Mouse (Mus musculus) forebrain, embryonic 11.5 days (tissue): ENCODE measurements at regions not wholly inside any gene's neighbourhood (a gene's known extent, or its start where the extent isn't known, plus 50 kb on each side); places are given as distances from the start of the nearest gene placed in this dataset.

Source experiments
- ATAC-seq: fragments of 200-750 bp; cut with Nextera tagmentation; replicated peaks from 2 replicates; pipeline ENCODE4 v1.8.0; 2017; ENCODE audit warnings: moderate TSS enrichment; ENCODE audit not compliant: low FRiP score
- DNase-seq: peaks from one replicate; pipeline ENCODE4 v3.0.0-alpha.2; 2017; ENCODE audit warnings: low spot score
- H3K27ac ChIP-seq: fragments of 300-500 bp; sonication (generic); 2 replicates; pipeline ENCODE4 v1.5.1; 2014; ENCODE audit warnings: low read depth, low read length
- H3K27me3 ChIP-seq: fragments of 300-500 bp; sonication (generic); 2 replicates; pipeline ENCODE4 v1.6.1; 2014; ENCODE audit warnings: mild to moderate bottlenecking, low read length, mixed read lengths; ENCODE audit not compliant: control insufficient read depth, insufficient read depth
- H3K36me3 ChIP-seq: fragments of 300-500 bp; sonication (generic); 2 replicates; pipeline ENCODE4 v1.6.1; 2014; ENCODE audit warnings: mild to moderate bottlenecking, low read length, moderate library complexity, mixed read lengths; ENCODE audit not compliant: control insufficient read depth, insufficient read depth
- H3K4me1 ChIP-seq: fragments of 300-500 bp; sonication (generic); replicated peaks from 2 replicates; pipeline ENCODE4 v1.6.1; 2014; ENCODE audit warnings: low read length, mixed read lengths; ENCODE audit not compliant: control insufficient read depth, insufficient read depth
- H3K4me2 ChIP-seq: fragments of 300-500 bp; sonication (generic); 2 replicates; pipeline ENCODE4 v1.6.1; 2014; ENCODE audit warnings: low read depth, mild to moderate bottlenecking, low read length, moderate library complexity, mixed read lengths; ENCODE audit not compliant: severe bottlenecking
- H3K4me3 ChIP-seq: fragments of 300-500 bp; sonication (generic); 2 replicates; pipeline ENCODE4 v1.5.1; 2014; ENCODE audit warnings: low read depth, low read length
- H3K9ac ChIP-seq: fragments of 300-500 bp; sonication (generic); 2 replicates; pipeline ENCODE4 v1.6.1; 2014; ENCODE audit warnings: low read length
- H3K9me3 ChIP-seq: fragments of 300-500 bp; sonication (generic); 2 replicates; pipeline ENCODE4 v1.6.1; 2016; ENCODE audit warnings: low read length, mixed read lengths; ENCODE audit not compliant: control insufficient read depth
- WGBS: fragments of 180-500 bp; shearing (Covaris S2); extraction: QIAGEN DNeasy Blood & Tissue Kit; methylation state at CpG from one replicate; pipeline ENCODE4 v1.1.7; 2014; 5-methylcytosine and 5-hydroxymethylcytosine counted together

DNA sequence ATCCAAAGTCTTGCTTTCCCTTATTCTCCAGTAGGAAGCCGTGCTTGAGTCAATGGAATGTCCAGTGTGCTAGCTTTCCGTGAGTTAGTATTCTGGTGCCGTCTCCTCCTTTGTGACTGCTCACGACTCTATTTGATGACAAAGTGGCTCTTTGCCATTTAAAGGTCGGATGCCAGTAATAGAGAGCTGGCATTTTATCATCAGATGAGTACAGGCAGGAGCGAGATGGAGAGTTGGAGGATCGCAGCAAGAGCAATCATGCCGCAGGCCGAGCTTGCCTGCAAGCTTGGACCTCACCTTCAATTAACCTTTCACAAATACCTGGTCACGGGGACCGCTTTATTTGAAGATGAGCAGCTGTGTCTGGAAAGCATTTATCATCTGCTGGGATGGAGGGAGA is 291.8 kb downstream of the Hs3st3b1 start:
- H3K4me1 ChIP-seq, result no peaks in the 10 kb centered on the region
- H3K36me3 ChIP-seq, result no peaks in the 10 kb centered on the region
- H3K27ac ChIP-seq, result no peak overlapping the region
- no peaks in the 10 kb centered on the region for H3K27me3 ChIP-seq
- no peak overlapping the region for H3K9ac ChIP-seq
- WGBS, result 80% methylated on average over 11 of the region's 11 CpGs
- DNase-seq (no peak), ATAC-seq (no peak)
- no peak overlapping the region for H3K4me3 ChIP-seq
- no peak overlapping the region for H3K4me2 ChIP-seq
- H3K9me3 ChIP-seq, result no peaks in the 10 kb centered on the region

DNA sequence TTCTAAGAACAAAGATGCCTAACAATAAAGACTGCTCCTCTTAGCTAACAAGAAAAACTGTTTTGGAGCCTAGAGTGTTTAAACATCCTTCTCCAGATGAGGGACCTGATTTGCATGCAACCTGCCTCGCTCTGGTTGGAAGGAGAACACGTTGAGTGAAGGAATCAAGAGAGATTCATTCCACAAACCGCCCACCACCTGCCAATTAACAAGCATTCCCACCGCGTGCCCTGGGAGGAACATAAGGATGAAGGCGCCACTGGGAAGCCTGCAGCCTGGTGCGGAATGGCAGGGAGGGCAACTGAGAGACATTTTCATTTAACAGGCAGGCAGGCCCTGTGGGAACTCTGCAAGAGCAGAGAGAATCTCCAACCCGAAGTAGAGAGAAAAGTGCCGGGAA is 265.0 kb downstream of the Hs3st3b1 start:
- Histone ChIP-seq H3K4me1 (no peaks in the 10 kb centered on the region), H3K4me3 (no peak overlapping the region), H3K4me2 (no peak overlapping the region), H3K27me3 (no peaks in the 10 kb centered on the region), H3K9ac (no peak overlapping the region), H3K27ac (no peak overlapping the region), H3K36me3 (no peaks in the 10 kb centered on the region), H3K9me3 (no peaks in the 10 kb centered on the region)
- DNase-seq, result no peak
- no peak for ATAC-seq
- 76% methylated on average over 9 of the region's 9 CpGs for WGBS

DNA sequence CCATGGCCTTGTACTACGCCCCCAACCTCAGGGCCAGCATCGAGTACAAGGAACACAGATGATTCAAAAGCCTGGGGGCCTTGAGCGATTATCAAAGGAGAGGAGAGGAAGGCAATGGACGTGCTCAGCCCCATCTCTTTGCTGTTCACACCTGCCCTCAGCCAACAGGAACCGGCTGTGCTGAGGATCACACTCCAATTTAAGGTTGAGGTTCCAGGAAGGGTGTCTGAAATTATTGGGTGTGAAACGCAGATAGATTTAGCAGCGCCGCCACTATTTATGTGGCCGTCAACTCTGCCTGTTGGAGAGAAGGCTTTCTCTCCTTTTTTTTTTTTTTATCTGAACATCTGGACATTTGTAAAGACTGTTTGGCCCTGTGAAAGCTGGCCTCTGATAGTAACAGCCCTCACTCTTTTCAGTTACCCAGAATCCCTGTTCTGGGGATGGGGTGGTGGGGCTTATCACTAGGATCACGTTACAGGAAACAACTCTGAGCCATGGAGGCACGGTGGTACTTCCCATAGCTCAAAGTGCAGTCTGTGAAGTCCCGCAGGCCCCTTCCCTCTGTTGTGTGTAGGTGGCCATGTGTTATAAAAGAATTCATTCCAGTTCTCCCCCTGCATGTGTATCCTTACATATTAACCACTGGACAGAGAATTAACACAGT is 256.7 kb downstream of the Hs3st3b1 start:
- Histone ChIP-seq H3K36me3 (no peaks in the 10 kb centered on the region), H3K4me3 (no peak overlapping the region), H3K9me3 (no peaks in the 10 kb centered on the region), H3K4me1 (no peaks in the 10 kb centered on the region), H3K27me3 (no peaks in the 10 kb centered on the region), H3K27ac (no peak overlapping the region), H3K9ac (no peak overlapping the region), H3K4me2 (no peak overlapping the region)
- 82% methylated on average over 12 of the region's 12 CpGs for WGBS
- DNase-seq, result no peak
- no peak for ATAC-seq

DNA sequence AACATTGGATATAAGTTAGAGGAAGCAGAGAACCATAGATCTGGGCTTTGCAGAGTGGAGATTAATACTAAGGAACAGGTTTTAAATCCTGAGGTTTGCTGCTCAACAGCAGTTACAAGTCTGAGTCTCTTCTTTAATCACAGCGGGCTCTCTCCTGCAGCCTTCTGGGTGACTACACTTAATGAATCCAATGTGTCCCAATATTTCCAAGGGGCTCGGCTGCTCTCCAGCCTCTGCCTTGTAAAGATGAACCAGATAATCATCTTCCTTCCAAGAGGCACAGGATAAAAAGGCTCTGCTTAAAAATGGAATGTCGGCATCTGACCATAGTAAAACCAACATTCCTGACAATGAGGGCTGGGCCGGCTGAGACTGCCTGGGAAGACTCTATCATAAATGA is 251.6 kb downstream of the Hs3st3b1 start:
- no peak overlapping the region for H3K27ac ChIP-seq
- H3K4me3 ChIP-seq, result no peak overlapping the region
- no peaks in the 10 kb centered on the region for H3K4me1 ChIP-seq
- WGBS, result 61% methylated on average over 4 of the region's 4 CpGs
- no peak overlapping the region for H3K9ac ChIP-seq
- H3K4me2 ChIP-seq, result no peak overlapping the region
- H3K9me3 ChIP-seq, result no peaks in the 10 kb centered on the region
- ATAC-seq, result no peak
- no peaks in the 10 kb centered on the region for H3K27me3 ChIP-seq
- no peaks in the 10 kb centered on the region for H3K36me3 ChIP-seq
- no peak for DNase-seq

DNA sequence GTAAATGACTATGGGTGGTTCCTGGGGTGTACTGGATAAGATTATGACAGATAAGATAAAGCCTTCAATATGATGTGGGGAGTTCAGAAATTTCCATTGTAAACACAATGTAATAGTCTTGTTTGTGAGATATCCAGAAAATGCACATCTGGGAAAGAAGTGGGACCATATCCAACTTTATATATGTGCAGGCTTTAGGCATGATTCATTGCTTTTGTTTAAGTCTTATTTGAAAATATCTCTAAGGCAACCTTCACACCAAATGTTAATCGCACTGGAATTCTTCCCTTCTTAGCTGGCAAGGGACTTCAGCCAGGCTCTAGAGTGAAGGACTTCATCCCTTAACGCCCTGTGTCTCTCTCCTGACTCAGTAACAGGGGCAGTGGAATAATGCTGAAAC is 250.3 kb downstream of the Hs3st3b1 start:
- H3K9me3 ChIP-seq, result no peaks in the 10 kb centered on the region
- no peaks in the 10 kb centered on the region for H3K4me1 ChIP-seq
- H3K4me3 ChIP-seq, result no peak overlapping the region
- no peak overlapping the region for H3K27ac ChIP-seq
- H3K4me2 ChIP-seq, result no peak overlapping the region
- H3K9ac ChIP-seq, result no peak overlapping the region
- no peaks in the 10 kb centered on the region for H3K27me3 ChIP-seq
- H3K36me3 ChIP-seq, result no peaks in the 10 kb centered on the region
- whole genome bisulfite sequencing, result 83% methylated on average over 2 of the region's 2 CpGs
- ATAC-seq, result no peak
- no peak for DNase-seq

DNA sequence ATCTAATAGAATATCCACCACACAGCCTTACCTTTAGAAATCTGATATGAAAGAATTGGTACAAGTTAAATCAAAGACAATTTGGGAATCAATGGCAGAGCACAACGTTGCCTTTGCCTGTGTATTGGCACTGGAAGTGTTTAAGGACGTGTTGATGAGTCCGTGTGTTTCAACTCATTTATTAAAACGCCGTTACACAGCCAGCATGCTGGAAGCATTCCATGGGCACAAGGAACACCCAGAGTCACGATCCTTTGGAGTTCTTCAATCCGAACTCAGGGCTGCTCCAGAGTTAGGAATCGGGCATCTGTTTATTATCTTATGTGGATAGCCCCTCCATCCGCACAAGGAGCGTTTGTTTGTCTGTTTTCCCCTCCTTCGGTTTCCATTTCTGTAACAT is 244.2 kb downstream of the Hs3st3b1 start:
- Histone ChIP-seq H3K9ac (no peak overlapping the region), H3K4me2 (no peak overlapping the region), H3K36me3 (no peaks in the 10 kb centered on the region), H3K9me3 (no peaks in the 10 kb centered on the region), H3K4me3 (no peak overlapping the region), H3K27me3 (no peaks in the 10 kb centered on the region), H3K4me1 (peaks cover 4% of the 10 kb centered on the region; the same call in 1 of the 2 replicates), H3K27ac (no peak overlapping the region)
- WGBS, result 84% methylated on average over 11 of the region's 11 CpGs
- ATAC-seq, result no peak
- DNase-seq, result no peak

DNA sequence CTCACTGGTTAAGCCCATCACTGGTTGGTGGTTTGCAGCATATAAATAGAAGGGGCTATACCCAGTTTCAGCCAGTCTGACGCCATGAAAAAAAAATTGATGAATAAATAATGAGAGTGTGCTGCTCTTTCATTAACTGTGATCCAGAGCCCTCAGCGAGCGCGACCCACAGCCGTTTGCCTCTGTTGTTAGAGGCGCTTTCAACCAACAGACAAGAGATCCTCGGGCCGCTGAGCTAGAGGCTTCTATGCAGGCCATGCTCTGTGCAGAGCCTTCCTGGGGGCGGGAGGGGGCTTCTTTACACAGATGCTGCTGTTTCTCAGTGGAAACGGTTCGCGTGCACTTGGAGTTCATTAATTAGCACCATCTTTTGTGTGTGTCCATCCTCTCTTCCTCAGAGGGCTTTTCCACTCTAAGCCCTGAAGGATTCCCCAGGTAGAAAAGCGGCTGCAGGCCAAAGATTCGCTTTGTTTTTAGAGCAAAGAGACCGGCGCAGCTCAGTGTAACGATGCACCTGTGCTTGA is 243.6 kb downstream of the Hs3st3b1 start:
- 44% methylated on average over 17 of the region's 17 CpGs for WGBS
- peaks cover 4% of the 10 kb centered on the region; the same call in 1 of the 2 replicates for H3K4me1 ChIP-seq
- H3K4me3 ChIP-seq, result no peak overlapping the region
- peak; percentile 66 for DNase-seq
- peak; percentile 64; the same call in 1 of the 2 replicates for ATAC-seq
- peak overlapping the region; percentile 38; the same call in 1 of the 2 replicates for H3K27ac ChIP-seq
- H3K36me3 ChIP-seq, result no peaks in the 10 kb centered on the region
- H3K9me3 ChIP-seq, result no peaks in the 10 kb centered on the region
- H3K27me3 ChIP-seq, result no peaks in the 10 kb centered on the region
- no peak overlapping the region for H3K4me2 ChIP-seq
- no peak overlapping the region for H3K9ac ChIP-seq

DNA sequence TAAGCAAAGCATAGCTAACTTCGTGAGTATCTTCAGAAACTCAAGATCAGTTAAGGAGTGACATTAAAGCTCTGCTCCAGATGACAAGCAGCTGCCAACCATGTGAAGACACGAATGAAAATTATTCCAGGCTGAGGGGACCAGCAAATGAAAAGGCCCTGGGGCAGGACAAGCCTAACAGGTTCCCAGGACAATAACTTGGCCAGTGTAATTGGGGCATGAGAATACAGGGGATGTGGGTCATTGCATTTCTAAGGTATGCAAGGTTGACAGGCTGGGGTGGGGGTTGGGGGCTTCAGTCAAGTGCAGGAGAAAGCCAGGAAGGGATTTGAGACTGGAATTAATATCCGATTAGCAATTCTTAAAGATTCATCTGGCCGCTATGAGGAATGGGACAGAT is 242.6 kb downstream of the Hs3st3b1 start:
- H3K4me2 ChIP-seq, result no peak overlapping the region
- H3K9me3 ChIP-seq, result no peaks in the 10 kb centered on the region
- peaks cover 4% of the 10 kb centered on the region; the same call in 1 of the 2 replicates for H3K4me1 ChIP-seq
- ATAC-seq (no peak), DNase-seq (no peak)
- H3K36me3 ChIP-seq, result no peaks in the 10 kb centered on the region
- H3K4me3 ChIP-seq, result no peak overlapping the region
- no peak overlapping the region for H3K27ac ChIP-seq
- WGBS, result 60% methylated on average over 4 of the region's 4 CpGs
- no peak overlapping the region for H3K9ac ChIP-seq
- no peaks in the 10 kb centered on the region for H3K27me3 ChIP-seq
